Mouse (Mus musculus) liver, adult 2 months (tissue): ENCODE results near the gene Spag16. TPM values are rescaled to one million over a fixed set of nuclear protein-coding genes. Genes with fewer than 3 reads are reported as not detected.

ENCODE experiments used
- DNase-seq: peaks from one replicate; pipeline ENCODE4 v3.0.0-alpha.2; 2011; ENCODE audit warnings: low read depth, low spot score; ENCODE audit errors: extremely low read depth
- H3K27ac ChIP-seq: fragments of 200-500 bp; replicated peaks from 2 replicates; pipeline ENCODE4 v1.5.1; 2012; ENCODE audit warnings: low read depth, mild to moderate bottlenecking, control low read depth, inconsistent platforms, low read length; ENCODE audit not compliant: insufficient read depth
- H3K27me3 ChIP-seq: fragments of 200-500 bp; 2 replicates; pipeline ENCODE4 v1.6.1; 2012; ENCODE audit warnings: mild to moderate bottlenecking, moderate library complexity, low read length, inconsistent platforms; ENCODE audit not compliant: control insufficient read depth, insufficient read depth
- H3K36me3 ChIP-seq: fragments of 200-500 bp; 2 replicates; pipeline ENCODE4 v1.6.1; 2012; ENCODE audit warnings: low read length, inconsistent platforms; ENCODE audit not compliant: control insufficient read depth, insufficient read depth
- H3K4me1 ChIP-seq: fragments of 200-500 bp; 2 replicates; pipeline ENCODE4 v1.6.1; 2011; ENCODE audit warnings: low read length; ENCODE audit not compliant: control insufficient read depth, insufficient read depth
- H3K4me3 ChIP-seq: fragments of 200-500 bp; 2 replicates; pipeline ENCODE4 v1.5.1; 2011; ENCODE audit warnings: low read depth, mild to moderate bottlenecking, control low read depth, low read length, moderate library complexity; ENCODE audit not compliant: insufficient read depth
- H3K79me2 ChIP-seq: fragments of 200-500 bp; 2 replicates; pipeline ENCODE4 v1.6.1; 2012; ENCODE audit warnings: inconsistent platforms, mild to moderate bottlenecking, low read length, moderate library complexity; ENCODE audit not compliant: control insufficient read depth, insufficient read depth
- H3K9ac ChIP-seq: fragments of 200-500 bp; 2 replicates; pipeline ENCODE4 v1.6.1; 2012; ENCODE audit warnings: low read depth, mild to moderate bottlenecking, control low read depth, inconsistent platforms, low read length
- CTCF ChIP-seq: fragments of 200-500 bp; IDR thresholded peaks from 2 replicates; pipeline ENCODE4 v1.5.1; 2011; ENCODE audit warnings: low read depth, low read length, control low read depth
- POLR2A ChIP-seq: fragments of 200-500 bp; IDR thresholded peaks from 2 replicates; pipeline ENCODE4 v1.6.1; 2011; ENCODE audit warnings: low read length, control low read depth; ENCODE audit not compliant: insufficient read depth; ENCODE audit errors: extremely low read depth
- WGBS: fragments of 180-500 bp; shearing (Covaris S2); methylation state at CpG from one replicate; pipeline ENCODE4 v1.1.7; 2018; 5-methylcytosine and 5-hydroxymethylcytosine counted together
- polyA plus RNA-seq: library from polyadenylated mRNA; depleted of rRNA; stranded (reverse); fragments of >200 nt; gene quantifications from 2 replicates; pipeline ENCODE4 v1.2.3, GENCODE M21; 2012
- total RNA-seq: library from RNA; depleted of rRNA; stranded (reverse); fragments of >200 nt; gene quantifications from 2 replicates; pipeline ENCODE4 v1.2.3, GENCODE M21; 2014

Gene Spag16
- total and polyA plus RNA-seq, 2 experiments, result not detected

DNA sequence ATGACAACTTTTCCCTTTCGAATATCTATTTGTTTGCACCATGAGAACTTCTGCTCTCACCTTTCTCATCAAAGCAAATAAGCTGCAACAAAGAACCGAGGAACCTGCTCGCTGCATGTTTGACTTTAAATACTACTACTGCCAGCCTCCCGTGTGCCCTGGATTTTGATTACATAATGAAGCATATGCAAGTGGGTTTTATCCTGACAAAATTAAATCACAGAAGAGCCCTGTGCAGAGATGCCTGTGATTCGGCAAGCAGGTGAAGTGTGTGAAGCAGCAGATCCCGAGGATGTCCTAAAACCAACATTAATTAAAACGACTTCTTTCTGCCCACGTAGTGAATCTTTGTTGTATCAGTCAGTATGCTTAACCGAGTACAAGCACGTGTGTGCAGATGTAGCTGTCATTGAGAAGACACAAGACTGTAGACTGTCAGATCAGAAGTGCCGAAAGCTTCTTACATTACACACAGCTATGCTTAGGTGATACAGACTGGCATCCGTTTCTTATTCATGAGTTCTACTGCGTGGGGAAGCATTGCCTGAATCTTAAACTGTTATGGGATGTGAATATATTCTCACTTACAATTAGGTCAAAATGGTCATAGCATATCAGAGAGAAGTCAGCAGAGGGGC is 489.5 kb downstream of the Spag16 start:
- H3K27me3 ChIP-seq, result no peaks in the 10 kb centered on the region
- H3K27ac ChIP-seq, result no peak overlapping the region
- TF ChIP-seq CTCF, result no peak
- no peak overlapping the region for H3K9ac ChIP-seq
- H3K4me3 ChIP-seq, result no peak overlapping the region
- H3K79me2 ChIP-seq, result no peaks in the 10 kb centered on the region
- H3K36me3 ChIP-seq, result no peaks in the 10 kb centered on the region
- no peaks in the 10 kb centered on the region for H3K4me1 ChIP-seq
- WGBS, result 79% methylated on average over 13 of the region's 13 CpGs
- DNase-seq, result no peak

DNA sequence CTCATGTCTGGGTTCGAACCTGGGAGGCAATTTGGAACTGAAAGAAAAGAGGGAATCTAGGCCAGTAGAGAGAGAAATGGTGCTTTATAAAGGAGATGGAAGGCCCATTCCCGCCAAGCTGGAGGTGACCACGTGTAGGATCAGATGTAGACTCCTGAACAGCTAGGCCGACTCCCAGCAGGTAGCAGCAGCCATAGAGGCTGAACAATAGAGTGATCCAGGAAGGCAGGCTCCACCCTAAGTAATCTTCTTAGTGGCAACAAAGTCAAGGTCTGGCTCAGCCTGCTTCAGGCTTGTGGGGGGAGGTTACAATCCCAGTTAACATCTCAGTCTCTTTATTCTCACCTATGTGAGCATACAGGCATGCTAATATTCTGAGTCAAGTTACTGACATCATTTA is 494.2 kb downstream of the Spag16 start:
- Histone ChIP-seq H3K79me2 (no peaks in the 10 kb centered on the region), H3K27me3 (no peaks in the 10 kb centered on the region), H3K27ac (no peak overlapping the region), H3K4me3 (no peak overlapping the region), H3K4me1 (no peaks in the 10 kb centered on the region), H3K9ac (no peak overlapping the region), H3K36me3 (no peaks in the 10 kb centered on the region)
- TF ChIP-seq CTCF, result no peak
- DNase-seq, result no peak
- WGBS, result 70% methylated on average over 4 of the region's 4 CpGs

DNA sequence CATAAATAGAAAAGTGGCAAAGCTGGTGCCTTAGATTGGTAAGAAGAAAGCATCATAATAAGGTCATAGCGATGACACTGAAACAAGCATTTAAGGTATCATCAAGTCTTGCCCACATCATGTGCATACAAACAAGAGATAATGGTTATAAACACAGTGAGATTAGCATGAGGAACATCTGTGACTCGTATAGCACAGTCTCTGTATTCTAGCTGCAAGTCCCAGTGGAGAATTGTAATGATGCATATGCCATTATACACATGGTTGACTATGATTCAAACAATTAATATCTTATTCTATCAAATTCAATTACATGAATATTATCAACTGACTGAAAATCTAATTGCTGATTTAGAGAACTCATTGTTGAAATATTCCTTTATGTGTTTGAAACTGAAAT is 519.4 kb downstream of the Spag16 start:
- Histone ChIP-seq H3K9ac (no peak overlapping the region), H3K36me3 (no peaks in the 10 kb centered on the region), H3K27me3 (no peaks in the 10 kb centered on the region), H3K79me2 (no peaks in the 10 kb centered on the region), H3K4me3 (no peak overlapping the region), H3K27ac (no peak overlapping the region), H3K4me1 (no peaks in the 10 kb centered on the region)
- no peak for DNase-seq
- no peak for TF ChIP-seq CTCF
- no peak for TF ChIP-seq POLR2A
- 63% methylated on average over 2 of the region's 2 CpGs for WGBS

GRCm38 (mm10) chr1:70351371-70351770 is 524.6 kb downstream of the Spag16 start:
- H3K27ac ChIP-seq, result no peak overlapping the region
- no peak for DNase-seq
- H3K79me2 ChIP-seq, result no peaks in the 10 kb centered on the region
- no peaks in the 10 kb centered on the region for H3K4me1 ChIP-seq
- H3K27me3 ChIP-seq, result no peaks in the 10 kb centered on the region
- 74% methylated on average over 3 of the region's 3 CpGs for WGBS
- no peak overlapping the region for H3K4me3 ChIP-seq
- H3K9ac ChIP-seq, result no peak overlapping the region
- TF ChIP-seq CTCF (no peak), POLR2A (no peak)
- no peaks in the 10 kb centered on the region for H3K36me3 ChIP-seq

- Histone ChIP-seq H3K4me3 (no peak overlapping the region), H3K79me2 (no peaks in the 10 kb centered on the region), H3K27me3 (no peaks in the 10 kb centered on the region), H3K27ac (no peak overlapping the region), H3K36me3 (no peaks in the 10 kb centered on the region), H3K4me1 (no peaks in the 10 kb centered on the region), H3K9ac (no peak overlapping the region)
- TF ChIP-seq POLR2A, result no peak
- no peak for TF ChIP-seq CTCF
- DNase-seq, result no peak
Observed at GRCm38 (mm10) chr1:70354014-70354413, 527.2 kb downstream of the Spag16 start.

DNA sequence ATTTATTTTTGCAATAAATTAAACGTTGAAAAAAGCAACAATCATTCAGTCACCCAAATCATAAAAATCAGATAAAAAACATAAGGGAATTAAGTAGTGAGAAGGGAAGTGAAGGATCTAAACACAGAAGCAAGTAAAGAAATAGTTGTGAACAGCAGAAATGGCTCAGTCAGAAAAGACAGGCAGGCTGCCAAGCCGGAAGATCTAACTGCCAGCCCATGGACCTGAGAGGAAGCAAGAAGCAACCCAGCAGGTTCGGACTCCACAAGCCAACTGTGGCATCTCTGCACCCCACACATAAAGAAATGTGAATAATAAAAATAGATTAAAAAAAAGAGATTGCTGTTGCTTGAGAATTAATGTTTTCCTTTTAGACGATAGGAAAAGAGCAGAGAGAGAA is 545.0 kb downstream of the Spag16 start:
- TF ChIP-seq CTCF, result no peak
- TF ChIP-seq POLR2A, result no peak
- Histone ChIP-seq H3K27ac (no peak overlapping the region), H3K36me3 (no peaks in the 10 kb centered on the region), H3K27me3 (no peaks in the 10 kb centered on the region), H3K4me3 (no peak overlapping the region), H3K79me2 (no peaks in the 10 kb centered on the region), H3K9ac (no peak overlapping the region), H3K4me1 (no peaks in the 10 kb centered on the region)
- WGBS, result 73% methylated on average over 4 of the region's 4 CpGs
- no peak for DNase-seq
